Mouse (Mus musculus) gastrocnemius, adult 18-20 months (tissue): Measurements from ENCODE around the gene Hoxd8. TPM values are rescaled to one million over a fixed set of nuclear protein-coding genes. Genes with fewer than 3 reads are reported as not detected.

ENCODE experiments used
- DNase-seq: peaks from one replicate; pipeline ENCODE4 v3.0.0; 2021; ENCODE audit warnings: low spot score
- total RNA-seq, 2 experiments: library from RNA; stranded (reverse); gene quantifications; 2 replicates each; pipeline ENCODE4 v1.2.3; 2021

Hoxd8 gene
- total RNA-seq, 2 experiments from 2014 or later, result 32.2 to 40.3 TPM

- peak; percentile 60 for DNase-seq
Measured at GRCm38 (mm10) chr2:74711721-74712621, 7.6 kb downstream of the Hoxd8 start, which contains the start of the genes Hoxd3 and Hoxd4. Gene Hoxd3 (plus strand): TSS chr2:74711927. Gene Hoxd4 (plus strand): TSS chr2:74711929.

GRCm38 (mm10) chr2:74713239-74714150, 9.1 kb downstream of the Hoxd8 start:
- no peak for DNase-seq

DNA sequence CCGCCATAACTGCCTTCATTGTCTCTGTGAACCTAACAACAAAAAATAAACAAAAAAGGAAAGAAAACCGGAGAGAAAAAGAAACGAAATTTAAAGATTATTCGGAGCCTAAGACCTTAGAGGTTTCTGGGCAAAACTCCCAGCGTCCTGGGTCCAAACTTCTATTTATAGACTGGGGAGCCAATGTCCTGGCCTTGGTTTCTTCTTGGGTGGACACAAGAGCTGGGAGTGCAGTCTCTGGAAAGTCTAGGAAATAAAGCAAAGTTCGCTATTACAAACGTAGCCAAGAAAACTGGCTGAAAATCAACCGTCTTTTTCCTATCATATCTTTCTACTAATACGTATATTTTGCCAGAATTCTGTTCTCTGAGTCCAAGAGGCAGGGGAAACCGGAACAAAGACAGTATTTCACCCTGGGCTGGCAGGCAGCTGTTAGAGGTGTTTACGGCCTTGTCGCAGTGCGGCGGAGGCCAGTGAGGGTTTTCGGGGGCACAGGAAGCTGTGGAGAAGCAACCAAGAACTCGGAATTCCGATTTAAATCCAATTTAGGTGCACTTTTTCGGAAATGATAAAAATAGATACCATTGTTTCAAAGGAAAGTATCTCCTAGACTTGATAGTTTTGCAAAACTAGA, 9.9 kb downstream of the Hoxd8 start:
- DNase-seq, result no peak

GRCm38 (mm10) chr2:74714881-74715280, 10.5 kb downstream of the Hoxd8 start:
- no peak for DNase-seq

DNA sequence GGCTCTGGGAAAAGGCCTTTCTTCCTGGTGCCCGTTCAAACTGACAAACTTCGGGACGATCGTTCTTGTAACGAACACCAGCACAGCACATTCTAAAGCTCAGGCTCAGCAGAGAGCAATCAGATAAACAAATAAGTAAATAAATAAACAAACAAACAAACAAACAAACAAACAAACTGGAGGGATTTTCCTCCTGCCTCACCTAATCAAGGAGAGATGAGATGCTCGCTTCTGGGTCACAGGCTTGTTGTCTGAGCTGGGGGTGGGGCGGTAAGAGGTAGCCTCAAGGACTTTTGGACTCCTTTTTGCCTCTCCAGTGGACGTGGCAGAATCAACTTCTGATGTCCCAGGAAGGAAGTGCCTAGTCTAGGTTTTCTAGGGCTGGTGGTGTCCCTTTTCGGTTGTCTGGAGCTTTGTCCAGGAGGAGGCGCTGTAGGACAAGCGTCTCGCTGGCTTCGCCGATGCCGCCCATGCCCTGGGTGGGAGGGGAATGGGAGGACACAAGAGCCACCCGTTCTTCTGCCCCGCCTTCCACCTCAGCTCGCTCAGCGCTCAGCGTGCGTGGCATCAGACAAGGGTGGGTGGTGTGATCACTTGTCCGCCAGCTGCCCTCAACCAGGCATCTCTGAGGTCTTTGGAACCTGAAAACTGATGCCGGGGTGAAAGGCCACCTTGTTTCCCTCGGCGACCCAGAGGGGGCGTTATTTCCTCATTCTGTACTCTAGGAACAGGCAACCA, 11.3 kb downstream of the Hoxd8 start:
- DNase-seq, result peak; percentile 94

DNA sequence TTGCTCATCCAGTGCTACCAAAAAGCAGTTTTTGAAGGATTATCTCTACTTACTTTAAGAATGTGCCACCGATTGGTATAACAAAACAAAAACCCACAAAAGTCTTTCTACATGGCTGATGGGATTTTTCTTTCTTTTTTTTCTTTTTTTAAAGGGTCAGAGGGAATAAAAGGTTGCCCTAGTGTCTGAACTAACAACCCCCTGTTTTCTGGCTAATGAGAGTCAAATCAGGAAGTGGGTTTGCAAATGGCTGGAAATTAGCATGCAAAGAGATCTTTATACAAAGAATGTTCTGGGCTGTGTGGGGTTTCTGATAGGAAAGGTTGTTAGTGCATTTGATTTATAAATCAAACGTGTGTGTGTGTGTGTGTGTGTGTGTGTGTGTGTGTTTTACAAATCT, 16.0 kb downstream of the Hoxd8 start:
- no peak for DNase-seq

DNA sequence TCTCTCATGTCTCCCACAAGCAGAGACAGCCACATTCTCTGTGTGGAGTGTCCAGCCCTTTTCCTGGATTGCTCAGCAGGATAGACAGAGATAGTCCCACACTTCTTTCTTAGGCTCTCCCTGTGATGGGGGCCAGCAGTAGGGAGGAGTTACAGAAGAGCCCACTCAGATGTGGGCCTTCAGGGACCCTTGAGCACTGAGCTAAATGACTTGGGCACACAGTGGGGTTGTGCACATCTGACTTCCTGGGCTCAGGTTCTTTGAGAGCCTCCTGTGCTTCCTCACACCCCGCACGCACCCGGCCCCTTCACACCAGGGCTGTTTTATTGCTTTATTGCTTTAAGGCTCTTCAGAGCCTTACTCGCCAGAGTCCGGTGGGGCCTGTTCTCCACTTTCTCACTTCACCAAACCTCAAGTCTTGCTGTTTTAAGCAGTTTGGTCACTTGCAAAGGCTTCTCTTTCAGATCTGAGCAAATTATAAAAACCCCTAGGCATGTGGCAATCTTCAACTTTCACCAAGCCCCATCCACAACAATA, 16.6 kb downstream of the Hoxd8 start:
- DNase-seq, result no peak

DNA sequence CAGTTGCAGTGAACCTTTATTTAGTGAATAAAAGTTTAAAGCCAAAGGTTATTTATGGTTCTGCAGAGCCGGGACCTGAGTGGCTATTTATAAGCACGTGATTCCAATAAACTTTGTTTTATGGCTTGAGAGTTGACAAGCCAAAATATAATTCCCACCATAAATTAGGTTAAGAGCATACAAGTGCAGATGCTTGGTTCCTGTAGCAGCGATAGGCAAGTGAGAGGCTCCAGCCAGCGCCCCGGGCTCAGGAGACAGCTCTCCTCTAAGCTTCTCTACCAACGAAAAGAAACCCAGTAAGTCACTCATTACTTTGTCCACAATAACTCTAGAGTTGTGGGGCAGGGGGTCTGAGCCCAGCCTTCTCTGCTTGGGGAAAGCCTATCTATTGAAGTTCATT, 17.5 kb downstream of the Hoxd8 start:
- DNase-seq, result no peak

DNA sequence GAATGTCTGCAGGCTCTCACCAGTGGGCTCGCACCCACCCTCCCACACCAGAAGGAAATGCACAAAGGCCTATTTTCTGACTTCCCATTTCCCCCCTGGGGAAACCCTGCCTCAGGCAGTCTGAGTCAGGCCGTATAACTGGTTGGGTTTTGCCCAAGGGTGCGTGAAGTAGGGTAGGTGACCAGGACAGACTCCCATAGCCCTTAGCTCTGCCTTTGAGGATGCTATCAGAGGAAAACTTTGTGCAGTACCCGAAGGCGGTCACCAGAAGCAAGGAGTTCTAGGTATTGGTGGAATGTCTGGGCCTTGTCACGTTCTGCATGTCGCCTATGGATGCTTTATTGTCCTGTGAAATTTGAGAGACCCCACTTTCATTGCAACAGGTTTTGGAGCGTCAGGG, 18.5 kb downstream of the Hoxd8 start:
- no peak for DNase-seq

DNA sequence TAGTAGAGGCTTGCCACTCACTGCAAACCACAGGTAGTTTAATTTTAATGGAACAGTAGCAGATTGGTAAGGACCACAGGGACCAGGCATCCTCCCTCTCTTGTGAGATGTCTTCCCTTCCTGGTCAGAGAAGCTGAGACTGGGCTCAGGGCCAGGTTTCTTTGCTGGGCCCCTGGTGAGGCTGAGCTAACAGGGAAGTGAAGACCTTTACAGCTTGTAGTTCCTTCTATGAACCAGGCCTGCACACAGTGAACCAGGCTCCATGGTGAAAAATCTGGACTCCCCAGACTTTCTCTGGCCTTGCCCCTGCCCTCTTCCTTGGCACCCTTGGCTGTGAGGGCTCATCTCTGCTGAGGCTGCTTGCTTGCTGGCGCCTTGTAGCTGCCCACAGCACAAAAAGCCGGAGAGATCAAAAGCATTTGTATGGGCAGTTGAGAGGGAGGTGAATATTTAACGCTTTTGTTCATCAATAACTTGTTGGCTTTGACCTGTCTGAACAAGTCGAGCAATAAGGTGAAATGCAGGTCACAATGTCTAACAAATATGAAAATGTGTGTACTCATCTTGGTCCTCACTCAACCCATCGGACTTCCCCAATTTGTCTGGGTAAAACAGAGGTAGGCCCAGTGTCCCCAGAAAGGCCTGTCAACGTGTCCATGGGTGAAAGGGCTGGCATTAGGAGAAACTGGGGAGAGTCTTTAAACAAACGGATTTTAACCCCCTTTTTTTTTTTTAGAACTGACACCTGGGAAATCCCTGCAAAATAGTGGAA, 20.0 kb downstream of the Hoxd8 start:
- DNase-seq, result no peak

GRCm38 (mm10) chr2:74725171-74725570, 20.8 kb downstream of the Hoxd8 start:
- no peak for DNase-seq

DNA sequence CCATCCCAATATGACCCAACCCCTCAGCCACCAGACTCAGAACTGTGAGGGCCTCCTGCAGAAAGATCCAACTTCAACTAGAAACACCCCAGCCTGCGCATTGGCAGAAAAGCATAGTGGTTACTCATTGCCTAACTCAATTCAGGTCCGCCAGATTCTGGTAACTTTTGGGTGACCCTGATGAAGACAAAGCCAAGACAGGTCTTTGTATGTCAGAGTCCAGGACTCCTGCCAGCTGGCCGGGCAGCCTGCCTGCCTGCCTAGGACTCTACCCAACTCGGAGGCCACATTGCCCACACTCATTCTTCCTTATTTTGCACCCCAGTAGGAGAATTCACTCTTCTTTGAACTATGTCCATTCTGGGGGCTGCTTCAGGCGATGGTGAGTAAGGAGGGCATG, 22.1 kb downstream of the Hoxd8 start, which contains the start of gene Gm28230:
Gene Gm28230 (plus strand): TSS at position 178 of the 400 bp plus-strand sequence.
- DNase-seq, result no peak

GRCm38 (mm10) chr2:74726973-74727639, 22.7 kb downstream of the Hoxd8 start:
- DNase-seq, result no peak

DNA sequence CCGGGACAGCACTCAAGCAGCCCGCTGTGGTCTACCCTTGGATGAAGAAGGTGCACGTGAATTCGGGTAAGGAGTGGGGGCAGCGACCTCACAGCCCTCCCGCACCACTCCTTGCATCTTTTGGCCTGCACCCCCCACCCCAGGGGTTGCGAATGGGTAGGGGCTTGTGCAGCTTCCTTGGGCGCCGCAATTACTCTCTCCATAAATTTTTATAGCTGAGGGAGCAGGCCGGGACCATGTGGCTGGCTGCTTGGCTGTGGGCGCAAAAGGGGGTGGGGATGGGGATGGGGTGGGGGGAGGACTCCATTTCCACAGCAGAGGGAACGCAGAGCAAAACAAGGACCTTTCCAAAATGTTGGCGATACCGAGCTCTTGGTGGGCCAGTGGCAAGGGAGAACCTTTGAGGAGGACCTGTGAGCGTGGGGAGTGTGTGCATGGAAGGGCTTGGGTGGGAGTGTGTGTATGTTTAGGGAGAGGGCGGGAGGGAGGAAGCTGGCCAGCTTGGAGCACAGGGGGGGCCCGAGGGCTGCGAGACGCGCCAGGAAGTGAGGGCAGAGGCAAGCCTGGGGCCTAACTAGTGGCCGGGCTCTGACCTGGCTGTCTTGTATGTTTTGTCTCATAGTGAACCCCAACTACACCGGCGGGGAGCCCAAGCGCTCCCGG, 23.4 kb downstream of the Hoxd8 start:
- DNase-seq, result no peak

DNA sequence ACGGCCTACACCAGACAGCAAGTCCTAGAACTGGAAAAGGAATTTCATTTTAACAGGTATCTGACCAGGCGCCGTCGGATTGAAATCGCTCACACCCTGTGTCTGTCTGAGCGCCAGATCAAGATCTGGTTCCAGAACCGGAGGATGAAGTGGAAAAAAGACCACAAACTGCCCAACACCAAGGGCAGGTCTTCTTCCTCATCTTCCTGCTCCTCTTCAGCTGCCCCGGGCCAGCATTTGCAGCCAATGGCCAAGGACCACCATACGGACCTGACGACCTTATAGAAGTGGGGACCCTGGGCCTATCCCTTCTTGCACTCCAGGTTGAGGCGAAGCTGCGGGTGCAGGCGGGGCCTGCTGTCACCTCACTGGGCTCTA, 23.9 kb downstream of the Hoxd8 start:
- DNase-seq, result no peak

GRCm38 (mm10) chr2:74730331-74730730, 25.9 kb downstream of the Hoxd8 start:
- DNase-seq, result no peak

DNA sequence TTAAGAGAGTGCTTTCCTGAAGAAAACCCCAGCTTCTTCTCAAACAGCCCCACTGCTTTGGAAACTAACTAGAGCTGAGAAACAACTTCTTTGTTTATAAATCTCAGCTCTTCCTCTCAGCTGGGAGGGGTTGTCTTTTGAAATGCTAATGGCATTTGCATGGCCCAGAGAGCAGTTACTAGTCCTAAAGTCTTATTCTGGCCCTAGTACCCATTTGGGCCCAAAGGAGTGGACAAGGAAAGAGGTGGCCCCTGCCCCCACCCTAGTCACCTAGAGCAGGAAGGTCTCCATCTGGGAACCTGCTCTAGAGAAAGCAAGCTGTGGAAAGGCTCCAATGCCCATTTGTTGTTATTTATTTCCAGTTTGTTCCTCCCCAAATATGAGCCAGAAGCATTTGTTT, 26.6 kb downstream of the Hoxd8 start:
- DNase-seq, result no peak

GRCm38 (mm10) chr2:74731799-74732512, 27.5 kb downstream of the Hoxd8 start:
- DNase-seq, result no peak
